Mouse (Mus musculus): ENCODE data around the gene Frmpd3.
A peak's percentile ranks its signal among the peaks of the same experiment; 100 is the strongest.
"Not testable (repeated sequence)": the region's sequence is repeated elsewhere in the genome, so short reads cannot be mapped to it uniquely, and the experiment has no call there.

The Frmpd3 gene

DNA sequence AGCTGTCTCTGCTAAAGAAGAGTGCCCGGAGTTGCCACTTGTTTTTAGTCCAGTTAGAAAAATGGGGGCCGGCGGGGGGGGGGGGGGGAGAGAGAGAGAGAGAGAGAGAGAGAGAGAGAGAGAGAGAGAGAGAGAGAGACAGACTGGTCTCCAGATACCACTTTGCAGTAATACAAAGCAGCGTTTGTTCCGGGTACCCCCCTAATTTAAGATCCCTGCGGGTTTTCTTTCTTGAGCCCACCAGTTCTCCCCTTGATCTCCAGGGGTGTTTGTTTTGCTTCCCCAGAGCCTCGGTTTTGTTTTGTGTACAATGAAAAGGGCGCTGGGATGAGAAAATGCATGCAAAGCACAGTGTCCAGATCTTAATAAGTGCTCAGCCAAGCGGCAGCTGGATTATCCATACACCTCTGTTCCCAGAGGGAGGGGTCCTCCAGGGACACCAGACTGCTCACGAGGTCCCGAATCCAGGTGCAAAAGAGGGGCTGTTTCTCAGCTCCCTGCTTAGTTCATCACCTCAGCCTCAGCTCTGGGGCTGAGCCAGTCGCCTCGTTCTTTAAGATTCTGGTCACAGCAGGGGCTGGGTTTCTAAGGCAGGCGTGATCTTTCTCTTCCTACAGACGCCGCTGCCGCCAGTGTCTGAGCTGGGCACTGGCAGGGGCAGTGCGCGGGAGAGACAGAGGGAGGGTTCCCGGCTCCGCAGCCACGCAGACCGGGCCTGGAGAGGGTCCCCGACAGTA, at the start of gene Frmpd3:
Gene Frmpd3, plus strand, starts transcription at position 608 of the 737 bp plus-strand sequence.
- no peak for DNase-seq (ENCODE audit: low spot score)

DNA sequence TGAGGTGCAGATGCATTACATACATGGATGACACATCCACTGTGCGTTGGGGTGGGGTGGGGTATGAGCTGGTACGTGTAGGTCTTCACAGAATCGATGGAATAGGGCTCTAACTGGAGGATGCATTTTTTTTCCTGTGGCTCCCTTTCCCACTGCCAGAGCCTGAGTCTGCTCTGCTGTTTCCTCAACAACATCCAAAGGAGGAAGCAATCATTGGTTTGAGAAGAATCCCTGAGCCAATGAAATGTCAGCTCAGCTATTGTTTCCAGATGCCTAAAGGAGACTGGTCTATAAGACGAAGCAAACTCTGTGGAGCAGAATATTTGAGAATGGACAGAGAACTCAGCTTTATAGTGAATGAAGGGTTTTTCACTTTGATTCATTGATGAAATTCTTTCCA, 38.3 kb upstream of the Frmpd3 start:
- no peak for DNase-seq (ENCODE audit: low spot score)

DNA sequence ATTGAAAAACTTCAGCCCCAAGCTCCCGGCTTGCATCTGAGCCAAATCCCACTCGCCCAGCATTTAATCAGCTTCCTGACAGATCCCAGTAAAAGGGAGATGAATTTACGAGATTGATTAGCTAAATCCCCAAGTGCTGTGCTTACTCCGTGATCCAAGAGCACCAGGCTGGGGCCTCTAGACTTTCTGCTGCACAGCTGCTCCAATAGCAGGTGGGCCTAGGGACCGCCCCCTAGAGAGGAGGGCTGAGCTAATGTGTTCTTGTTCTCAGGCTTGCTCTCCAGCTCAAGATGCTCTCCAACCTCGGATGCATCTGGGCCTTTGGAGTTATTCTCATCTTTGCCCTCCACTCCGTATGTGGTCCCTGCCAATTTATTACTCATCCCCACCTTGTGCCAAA, 36.4 kb upstream of the Frmpd3 start:
- DNase-seq (ENCODE audit: low spot score) = no peak

DNA sequence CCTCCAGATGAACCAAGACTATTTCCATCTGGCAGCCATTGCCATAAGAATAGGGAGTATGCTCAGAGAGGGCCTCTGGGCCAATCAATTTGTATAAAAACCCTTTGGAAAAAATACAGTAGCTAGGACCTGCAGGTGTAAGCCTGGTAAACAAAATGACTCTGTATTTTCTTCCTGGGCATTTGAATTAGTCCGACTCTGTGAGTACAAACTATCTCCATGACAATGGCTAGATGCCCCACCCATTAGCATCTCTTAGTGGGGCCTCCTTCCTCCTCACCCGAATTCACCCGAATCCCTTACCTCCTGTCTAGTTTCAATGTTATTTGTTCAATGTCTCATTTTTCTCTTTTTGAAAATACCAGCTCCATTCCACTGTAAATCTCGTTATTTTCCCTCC, 24.1 kb upstream of the Frmpd3 start:
- DNase-seq (ENCODE audit: low spot score) = no peak

DNA sequence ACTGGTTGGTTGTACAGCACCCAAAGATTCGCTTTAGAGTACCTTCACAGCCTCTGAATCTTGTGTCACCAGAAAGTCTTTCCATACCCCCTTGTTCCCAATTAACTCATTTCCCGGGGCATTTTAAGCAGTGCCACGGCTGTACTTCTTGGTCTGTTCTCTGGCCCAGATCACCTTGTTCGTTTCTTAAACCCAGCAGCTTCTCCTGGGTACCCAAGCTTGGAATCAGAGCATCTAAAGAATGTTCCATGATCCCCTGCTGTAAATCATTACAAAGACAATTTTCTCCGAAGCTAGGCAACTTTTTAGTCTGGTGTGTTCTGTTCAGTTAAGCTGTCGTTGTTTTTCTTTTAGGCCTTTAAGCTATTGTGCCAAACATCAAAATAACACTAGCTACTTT, 22.9 kb upstream of the Frmpd3 start:
- no peak for DNase-seq (ENCODE audit: low spot score)

DNA sequence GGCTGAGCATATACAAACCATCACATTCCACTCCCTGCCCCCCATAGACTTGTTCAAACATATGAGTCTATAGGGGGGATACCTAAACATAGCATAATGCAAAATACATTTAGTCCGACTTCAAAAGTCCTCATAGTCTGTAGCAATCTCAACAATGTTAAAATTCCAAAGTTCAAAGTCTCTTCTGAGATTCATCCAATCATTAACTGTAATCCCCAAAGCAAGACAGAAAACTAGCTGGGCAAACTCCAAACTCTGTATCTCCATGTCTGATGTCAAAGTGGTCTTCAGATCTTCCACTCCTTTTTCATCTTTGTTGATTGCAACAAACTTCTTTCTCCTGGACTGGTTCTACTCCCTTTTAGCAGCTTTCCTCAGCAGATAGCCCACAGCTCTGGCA, 21.4 kb upstream of the Frmpd3 start:
- DNase-seq (ENCODE audit: low spot score) = not testable (repeated sequence)

DNA sequence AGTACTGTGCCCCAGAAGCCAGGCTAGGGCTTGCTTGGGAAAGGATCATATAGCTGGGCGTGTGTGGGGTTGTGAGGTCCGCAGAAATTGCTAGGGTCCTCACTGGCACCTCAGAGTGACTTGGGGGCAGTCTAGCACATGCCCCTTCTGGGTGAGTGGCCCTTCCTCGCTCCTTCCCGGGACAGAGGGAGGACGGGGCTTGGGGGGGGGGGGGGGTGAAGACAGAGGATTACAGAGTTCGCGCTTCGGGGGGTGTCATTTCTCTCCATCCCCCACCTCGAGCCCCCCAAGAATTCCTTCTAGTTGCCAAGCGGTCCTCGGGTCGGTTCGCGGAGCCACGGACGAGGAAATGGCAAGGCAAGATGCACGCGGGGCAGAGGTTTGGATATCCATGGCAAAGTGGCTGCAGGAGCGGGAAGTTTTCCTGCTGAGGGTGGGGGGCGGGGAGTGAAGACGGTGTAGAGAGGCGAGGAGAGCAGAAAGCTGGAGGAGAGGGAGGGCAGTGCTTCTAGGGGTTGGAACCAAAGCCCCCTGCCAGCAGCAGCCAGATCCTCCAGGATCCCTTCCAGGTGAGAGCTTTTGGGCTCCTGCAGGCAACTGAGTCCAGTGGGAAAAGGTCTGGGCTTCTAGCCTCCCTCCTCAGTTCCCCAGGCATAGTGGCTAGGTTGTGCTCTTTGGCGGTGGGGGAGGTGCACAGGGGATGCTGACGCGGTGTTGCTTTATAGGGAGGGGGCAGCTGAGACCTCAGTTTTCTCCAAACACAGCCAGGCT, 515 bp downstream of the Frmpd3 start:
- no peak for DNase-seq (ENCODE audit: low spot score)

DNA sequence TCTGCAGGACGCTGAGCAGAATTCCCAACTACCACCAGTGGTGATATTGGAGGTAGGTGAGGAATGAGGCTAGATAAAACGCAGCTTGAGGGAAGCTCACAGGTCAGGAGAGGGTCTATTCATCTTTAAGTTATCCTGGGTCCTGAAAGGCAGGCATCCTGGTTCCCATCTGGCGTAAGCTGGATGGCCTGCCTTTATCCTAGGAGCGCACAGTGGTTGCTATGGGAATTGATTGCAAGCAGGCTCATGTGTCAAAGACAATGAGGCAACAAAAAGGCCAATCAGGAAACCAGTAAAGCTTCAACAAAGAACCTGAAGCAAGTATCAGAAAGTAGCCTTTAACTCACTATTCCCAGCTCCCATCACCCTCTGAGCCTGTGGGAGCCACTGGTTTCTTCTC, 33.6 kb downstream of the Frmpd3 start:
- no peak for DNase-seq (ENCODE audit: low spot score)

DNA sequence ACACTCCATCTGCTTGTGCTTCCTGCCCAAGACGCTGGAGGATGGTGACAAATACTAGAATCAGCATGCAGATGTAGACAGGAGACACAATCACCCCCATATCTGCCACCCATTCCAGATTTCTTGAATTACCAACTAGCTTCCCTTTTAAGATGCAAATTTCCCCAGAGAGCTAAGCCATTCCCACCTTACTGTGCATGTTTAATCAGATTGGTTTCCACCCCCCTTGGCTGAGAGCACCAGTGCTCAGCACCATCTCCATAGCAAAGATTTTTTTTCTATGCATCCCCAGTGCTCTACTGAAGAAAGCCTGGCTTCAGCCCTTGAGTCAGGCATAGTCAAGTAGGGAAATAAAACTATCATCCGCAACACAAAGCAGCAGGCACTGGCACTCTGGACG, 57.9 kb downstream of the Frmpd3 start:
- DNase-seq (ENCODE audit: low spot score) = no peak

DNA sequence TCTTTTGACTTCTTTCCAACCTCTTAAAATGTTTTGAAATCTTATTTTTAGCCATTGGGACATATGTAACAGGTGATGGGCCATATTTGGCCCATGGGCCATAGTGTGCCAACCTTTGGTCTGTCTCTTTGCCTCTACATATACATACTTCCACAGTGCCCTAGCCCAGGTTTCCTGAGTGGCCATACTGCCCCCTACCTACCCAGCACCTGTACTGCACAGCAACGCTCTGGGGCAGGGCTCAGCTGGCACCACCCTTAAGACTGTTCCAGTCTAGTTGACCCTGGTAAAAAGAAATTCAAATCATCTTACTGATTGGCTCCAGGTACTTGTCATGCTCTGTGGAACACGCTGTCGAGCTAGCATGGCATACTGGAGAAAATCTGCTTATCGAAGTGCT, 60.8 kb downstream of the Frmpd3 start:
- no peak for DNase-seq (ENCODE audit: low spot score)

DNA sequence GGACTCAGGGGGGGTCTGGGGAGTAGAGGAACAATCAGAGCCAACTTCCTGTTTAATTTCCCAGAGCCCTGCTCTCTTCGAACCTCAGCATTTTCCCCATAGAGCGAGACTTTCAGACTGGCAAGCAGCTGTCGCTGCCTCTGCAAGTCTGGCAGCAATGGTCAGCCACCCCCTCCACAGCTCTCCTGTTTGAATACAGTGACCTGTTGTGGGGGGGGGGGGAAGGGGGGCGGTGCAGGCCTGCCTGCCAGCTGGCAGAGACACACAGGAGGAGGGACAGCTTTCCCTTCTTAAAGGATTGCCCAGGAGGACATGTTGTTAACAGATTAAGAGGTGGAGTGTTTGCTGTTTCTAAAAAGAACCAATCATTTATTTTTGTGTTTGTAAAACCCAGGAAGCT, 64.0 kb downstream of the Frmpd3 start:
- no peak for DNase-seq (ENCODE audit: low spot score)

DNA sequence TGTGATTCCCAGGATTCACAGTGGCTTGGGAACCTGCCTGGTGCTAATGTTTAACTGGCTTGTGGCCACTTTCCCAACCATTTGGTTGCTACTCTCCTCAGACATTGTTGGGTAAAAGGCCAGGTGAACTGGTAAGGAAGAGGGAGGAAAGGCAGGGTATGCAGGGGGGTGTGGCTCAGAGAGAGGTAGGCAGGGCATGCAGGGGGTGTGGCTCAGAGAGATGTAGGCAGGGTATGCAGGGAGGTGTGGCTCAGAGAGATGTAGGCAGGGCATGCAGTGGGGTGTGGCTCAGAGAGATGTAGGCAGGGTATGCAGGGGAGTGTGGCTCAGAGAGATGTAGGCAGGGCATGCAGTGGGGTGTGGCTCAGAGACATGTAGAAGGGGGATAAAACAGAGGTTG, 64.4 kb downstream of the Frmpd3 start:
- DNase-seq (ENCODE audit: low spot score) = no peak

DNA sequence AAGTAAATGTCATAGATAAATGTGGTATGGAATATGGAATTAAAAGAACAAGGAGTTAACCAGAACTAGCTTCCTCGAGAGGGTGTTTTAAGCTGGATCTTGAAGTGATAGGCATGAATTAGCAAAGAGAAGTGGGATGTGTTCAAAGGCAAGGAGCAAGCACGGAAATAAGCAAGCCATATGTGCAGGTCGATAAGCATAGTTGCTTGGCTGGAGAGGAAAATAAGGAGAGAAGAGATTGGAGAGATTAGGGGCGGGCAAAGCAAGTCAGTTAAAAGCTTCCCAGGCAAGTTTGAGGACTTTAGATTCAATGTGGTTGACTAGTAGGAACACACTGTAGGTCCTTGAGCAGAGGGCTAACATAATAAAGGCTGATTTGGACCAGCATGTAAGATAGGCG, 65.5 kb downstream of the Frmpd3 start:
- DNase-seq (ENCODE audit: low spot score) = no peak

DNA sequence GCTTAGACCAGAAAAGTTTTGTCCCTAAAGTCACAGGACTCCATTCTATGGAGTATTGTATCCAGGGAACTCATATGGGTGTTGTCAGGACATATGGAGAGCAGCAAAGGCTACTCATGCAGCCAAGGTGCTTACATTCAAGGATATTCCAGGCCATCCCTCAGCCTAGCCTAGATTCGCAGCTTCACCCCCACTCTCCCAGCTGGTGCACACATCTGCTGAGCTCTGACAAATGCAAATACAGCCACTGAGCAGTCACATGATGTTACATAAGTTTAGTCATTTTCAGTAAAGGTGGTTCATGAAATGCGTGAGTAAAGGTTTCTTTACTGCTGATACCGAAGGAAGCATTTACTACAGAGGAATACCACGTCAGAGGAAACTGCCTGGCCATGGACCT, 76.4 kb downstream of the Frmpd3 start:
- no peak for DNase-seq (ENCODE audit: low spot score)

DNA sequence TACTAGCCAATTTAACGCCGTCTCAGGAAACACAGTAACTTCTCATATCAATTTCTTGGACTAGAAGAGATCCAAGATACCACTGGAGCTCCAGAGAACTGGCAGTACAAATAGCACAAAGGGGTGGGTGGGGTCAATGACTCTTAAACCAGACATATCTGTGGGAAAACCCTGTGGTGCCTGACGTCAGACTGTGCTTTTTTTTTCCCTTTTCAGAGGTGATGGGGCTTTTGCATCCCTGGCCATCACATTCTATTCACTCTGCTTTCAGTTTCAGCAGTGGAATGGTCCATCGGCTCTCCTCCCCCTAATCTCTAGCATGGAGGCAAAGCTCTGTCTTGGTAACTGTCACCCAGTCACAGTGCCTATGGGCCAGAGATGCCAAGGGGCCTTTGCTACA, 85.1 kb downstream of the Frmpd3 start:
- no peak for DNase-seq (ENCODE audit: low spot score)

DNA sequence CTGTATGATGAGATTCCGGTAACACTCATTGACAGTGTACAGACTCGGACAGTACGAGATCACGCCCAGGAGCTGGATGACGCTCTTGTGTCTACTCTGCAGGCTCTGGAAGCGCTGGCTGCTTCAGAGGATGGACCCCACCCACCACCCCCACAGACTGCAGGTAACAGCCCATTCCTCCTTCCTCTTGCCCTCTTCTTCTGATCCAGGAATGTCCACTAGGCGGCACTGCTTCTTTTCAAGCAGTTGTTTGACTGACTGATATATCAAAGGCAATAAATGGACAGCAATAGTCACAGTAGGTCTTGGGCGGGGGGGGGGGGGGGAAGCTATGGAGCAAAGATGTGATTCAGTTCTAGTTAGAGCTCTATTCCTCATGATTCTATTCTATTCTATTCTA, 86.2 kb downstream of the Frmpd3 start:
- DNase-seq (ENCODE audit: low spot score) = no peak

DNA sequence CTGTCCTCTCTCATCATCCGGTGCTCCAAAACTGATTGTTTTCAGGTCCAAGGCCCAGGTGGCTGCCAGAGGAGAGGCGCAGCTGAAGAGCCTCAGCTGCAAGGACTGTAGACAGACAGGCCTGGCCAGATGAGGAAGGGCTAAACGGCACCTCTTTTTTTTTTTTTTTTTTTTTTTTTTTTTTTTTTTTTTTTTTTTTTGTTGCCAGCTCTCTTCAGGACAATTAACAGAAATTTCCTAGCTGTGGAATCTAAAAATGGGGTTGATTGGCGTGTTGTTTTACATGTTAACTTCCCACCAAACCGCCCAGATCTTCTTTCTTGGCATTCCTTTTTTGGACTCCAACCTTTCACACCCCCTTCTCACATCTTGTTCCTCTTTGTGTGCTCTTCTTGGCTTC, 87.9 kb downstream of the Frmpd3 start:
- no peak for DNase-seq (ENCODE audit: low spot score)

DNA sequence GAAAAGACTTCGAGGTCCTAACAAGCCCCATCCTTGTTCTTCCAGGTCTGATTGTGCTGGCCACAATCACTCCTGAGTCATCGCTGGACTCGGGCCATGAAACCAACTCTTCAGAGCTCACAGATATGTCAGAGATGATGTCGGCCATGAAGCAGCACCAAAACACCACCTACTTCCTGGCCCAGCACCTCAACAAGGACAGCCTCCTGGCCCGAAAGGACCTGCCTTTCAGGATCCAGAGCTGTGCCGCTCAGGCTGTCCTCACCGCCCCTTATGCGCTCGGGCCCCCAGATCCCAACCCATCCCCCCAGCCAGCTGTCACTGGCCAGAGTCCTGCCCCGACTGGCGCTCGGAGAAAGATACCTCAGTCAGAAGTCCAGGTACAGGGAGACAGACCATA, 88.4 kb downstream of the Frmpd3 start:
- no peak for DNase-seq (ENCODE audit: low spot score)

DNA sequence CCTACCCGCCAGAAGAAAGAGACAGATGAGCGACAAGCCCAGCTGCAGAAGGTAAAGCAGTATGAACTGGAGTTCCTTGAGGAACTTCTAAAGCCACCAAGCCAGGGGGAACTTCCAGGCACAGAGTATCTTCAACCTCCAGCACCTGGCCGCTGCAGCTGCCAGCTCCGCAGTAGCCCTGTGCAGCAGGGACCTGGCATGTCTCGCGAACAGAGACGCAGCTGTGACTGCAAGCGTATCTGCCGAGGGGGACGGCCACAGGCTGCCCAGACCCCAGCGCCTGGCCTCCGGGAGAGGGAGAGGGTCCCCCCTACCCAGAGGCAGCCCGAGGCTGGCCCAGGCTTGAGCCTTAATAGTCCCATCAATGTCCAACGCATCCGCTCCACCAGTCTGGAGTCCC, 89.9 kb downstream of the Frmpd3 start:
- no peak for DNase-seq (ENCODE audit: low spot score)

DNA sequence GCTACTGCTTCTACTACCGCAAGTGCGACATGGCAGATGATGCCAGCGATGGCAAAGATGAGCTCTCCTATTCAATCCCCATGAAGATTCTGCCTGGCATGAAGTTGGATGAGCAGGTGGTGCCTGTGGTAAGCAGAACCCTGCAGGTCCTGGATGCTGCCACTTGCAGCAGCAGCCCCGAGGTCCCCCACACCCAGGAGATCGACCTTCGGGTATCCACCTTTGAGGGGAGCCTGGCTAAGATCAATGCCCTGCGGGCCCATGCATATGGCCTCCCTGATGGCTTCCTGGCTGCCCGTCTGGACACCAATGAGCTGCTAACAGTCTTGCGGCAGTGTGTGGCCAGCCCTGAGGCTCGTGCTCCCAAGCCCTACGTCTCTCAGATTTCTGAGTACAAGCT, 90.7 kb downstream of the Frmpd3 start:
- DNase-seq (ENCODE audit: low spot score) = no peak

DNA sequence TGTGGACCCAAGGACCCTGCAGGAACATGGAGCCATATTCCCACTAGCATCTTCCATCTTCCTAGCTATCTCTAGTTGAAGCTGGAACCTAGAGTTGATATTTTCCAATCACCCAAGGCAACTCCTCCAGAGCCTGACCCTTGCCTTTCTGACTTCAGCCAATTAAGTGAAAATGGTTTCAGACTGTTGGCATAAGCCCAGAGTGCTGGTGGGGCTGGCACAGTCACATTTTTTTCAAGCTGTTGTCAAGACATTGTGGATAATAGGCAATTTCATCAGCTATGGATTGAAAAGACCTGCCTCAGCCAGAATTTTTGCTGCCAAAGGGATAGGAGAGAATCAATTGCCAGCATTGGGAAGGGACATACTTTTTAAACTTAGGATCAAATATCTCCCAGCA, 95.8 kb downstream of the Frmpd3 start:
- DNase-seq (ENCODE audit: low spot score) = no peak

DNA sequence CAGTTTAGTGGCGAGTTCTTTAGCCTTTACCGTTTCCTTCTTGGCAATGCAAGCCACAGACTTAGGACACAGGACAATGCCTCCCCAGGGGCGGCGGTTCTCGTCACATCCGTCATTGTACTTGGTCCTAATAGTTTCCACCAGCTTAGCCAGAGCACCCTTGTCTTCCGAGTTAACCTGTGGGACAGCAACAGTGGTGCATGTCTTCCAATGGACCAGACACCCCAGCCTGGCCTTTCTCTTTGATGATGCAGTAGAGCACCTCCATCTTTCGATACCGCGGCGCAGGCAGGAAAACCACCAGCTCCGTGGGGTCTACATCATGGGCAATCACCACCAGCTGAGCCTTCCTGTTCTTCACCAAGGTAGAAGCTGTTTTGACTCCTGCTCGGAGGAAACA, 103.5 kb downstream of the Frmpd3 start:
- DNase-seq (ENCODE audit: low spot score) = no peak

DNA sequence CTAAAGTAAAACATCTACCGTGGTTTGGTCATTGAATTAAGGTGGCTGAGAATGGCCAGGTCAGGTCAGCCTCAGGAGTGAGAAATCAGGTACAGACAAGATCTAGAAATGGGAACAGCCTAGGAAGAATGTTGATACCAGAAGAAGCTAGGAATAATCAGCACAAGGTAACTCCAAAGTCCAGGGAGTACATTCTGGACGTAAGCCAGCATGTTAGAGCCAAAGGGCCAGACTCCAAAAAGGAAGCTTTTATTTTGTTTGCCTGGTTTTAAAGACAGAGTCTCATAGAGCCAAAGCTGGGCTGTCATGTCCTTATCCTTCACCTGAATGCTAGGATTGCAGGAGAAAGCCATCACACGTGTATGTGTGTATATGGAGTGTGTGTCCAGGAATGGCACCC, 108.0 kb downstream of the Frmpd3 start:
- no peak for DNase-seq (ENCODE audit: low spot score)

DNA sequence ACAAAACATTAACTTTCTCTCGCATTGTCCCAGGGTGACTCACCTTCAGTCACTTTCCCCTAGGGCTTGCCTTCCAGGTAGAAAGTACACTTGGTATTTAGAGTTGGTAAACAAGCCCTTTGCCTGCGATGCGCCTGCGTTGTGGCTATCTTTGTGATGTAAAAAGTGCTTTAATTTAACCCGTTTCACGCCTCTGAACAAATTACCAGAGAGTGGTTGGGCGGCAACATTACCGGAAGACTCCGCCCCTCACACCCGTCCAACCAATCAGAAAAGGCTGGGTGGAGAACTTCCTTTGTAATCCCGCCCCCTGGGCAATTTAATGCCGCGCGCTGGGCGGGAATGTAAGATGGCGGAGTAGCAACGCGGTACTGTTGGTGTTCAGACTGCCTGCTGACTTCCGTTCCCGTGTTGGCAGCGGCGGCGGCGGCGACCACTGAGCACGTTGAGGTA, 114.2 kb downstream of the Frmpd3 start, which contains the start of gene Prps1:
Gene Prps1, plus strand, starts transcription at position 335 of the 453 bp plus-strand sequence.
- DNase-seq (ENCODE audit: low spot score) = peak; percentile 47
